Mouse (Mus musculus) heart, embryonic 13.5 days (tissue): ENCODE results near the gene Elf5. TPM values are rescaled to one million over a fixed set of nuclear protein-coding genes. Genes with fewer than 3 reads are reported as not detected.

Experiments used
- ATAC-seq: fragments of 200-750 bp; cut with Nextera tagmentation; 2 replicates; pipeline ENCODE4 v1.8.0; 2017; ENCODE audit warnings: moderate TSS enrichment; ENCODE audit not compliant: insufficient number of reproducible peaks, low FRiP score, low TSS enrichment; ENCODE audit errors: extremely low read depth
- H3K27ac ChIP-seq: fragments of 300-500 bp; sonication (generic); replicated peaks from 2 replicates; pipeline ENCODE4 v1.5.1; 2015; ENCODE audit warnings: moderate library complexity, mild to moderate bottlenecking, inconsistent platforms
- H3K27me3 ChIP-seq: fragments of 300-500 bp; sonication (generic); replicated peaks from 2 replicates; pipeline ENCODE4 v1.6.1; 2015; ENCODE audit warnings: mild to moderate bottlenecking, inconsistent platforms
- H3K36me3 ChIP-seq: fragments of 300-500 bp; sonication (generic); 2 replicates; pipeline ENCODE4 v1.6.1; 2015; ENCODE audit warnings: mild to moderate bottlenecking, inconsistent platforms
- H3K4me1 ChIP-seq: fragments of 300-500 bp; sonication (generic); 2 replicates; pipeline ENCODE4 v1.6.1; 2015; ENCODE audit warnings: inconsistent platforms
- H3K4me2 ChIP-seq: fragments of 300-500 bp; sonication (generic); 2 replicates; pipeline ENCODE4 v1.6.1; 2015; ENCODE audit warnings: inconsistent platforms, mild to moderate bottlenecking, moderate library complexity
- H3K4me3 ChIP-seq: fragments of 300-500 bp; sonication (generic); 2 replicates; pipeline ENCODE4 v1.5.1; 2015; ENCODE audit warnings: moderate library complexity, mild to moderate bottlenecking, inconsistent platforms
- H3K9ac ChIP-seq: fragments of 300-500 bp; sonication (generic); 2 replicates; pipeline ENCODE4 v1.6.1; 2015; ENCODE audit warnings: inconsistent platforms, mild to moderate bottlenecking, moderate library complexity
- H3K9me3 ChIP-seq: fragments of 300-500 bp; sonication (generic); 2 replicates; pipeline ENCODE4 v1.6.1; 2016; ENCODE audit warnings: inconsistent platforms
- whole genome bisulfite sequencing: fragments of 180-500 bp; shearing (Covaris S2); methylation state at CpG from one replicate; pipeline ENCODE4 v1.1.7; 2015; ENCODE audit warnings: mixed read lengths; 5-methylcytosine and 5-hydroxymethylcytosine counted together
- polyA plus RNA-seq: library from polyadenylated mRNA; unstranded; fragments of >200 nt; fragmentation: Nextera tagmentation; extraction: Ambion mirVana; gene quantifications from 2 replicates; pipeline ENCODE4 v1.2.1, GENCODE M21; 2015

Gene Elf5
- polyA plus RNA-seq, 1 experiment from 2014 or later: not detected

GRCm38 (mm10) chr2:103457628-103458027 lies 46.1 kb downstream of the Elf5 start:
- Histone ChIP-seq H3K4me3 (no peak overlapping the region), H3K4me2 (no peak overlapping the region), H3K9me3 (no peaks in the 10 kb centered on the region), H3K9ac (no peak overlapping the region), H3K27me3 (no peaks in the 10 kb centered on the region), H3K36me3 (peaks cover 93% of the 10 kb centered on the region), H3K27ac (no peak overlapping the region), H3K4me1 (no peaks in the 10 kb centered on the region)
- ATAC-seq: no peak
- 92% methylated on average over 7 of the region's 7 CpGs for WGBS

- no peaks in the 10 kb centered on the region for H3K27me3 ChIP-seq
- ATAC-seq: no peak
- peaks cover 92% of the 10 kb centered on the region for H3K36me3 ChIP-seq
- 87% methylated on average over 10 of the region's 10 CpGs for WGBS
- H3K9ac ChIP-seq: no peak overlapping the region
- no peaks in the 10 kb centered on the region for H3K4me1 ChIP-seq
- no peak overlapping the region for H3K4me3 ChIP-seq
- no peaks in the 10 kb centered on the region for H3K9me3 ChIP-seq
- no peak overlapping the region for H3K27ac ChIP-seq
- H3K4me2 ChIP-seq: no peak overlapping the region
Measured at GRCm38 (mm10) chr2:103459069-103459468, 47.6 kb downstream of the Elf5 start.

GRCm38 (mm10) chr2:103461210-103461609 lies 49.7 kb downstream of the Elf5 start:
- peaks cover 90% of the 10 kb centered on the region for H3K36me3 ChIP-seq
- 72% methylated on average over 8 of the region's 8 CpGs for WGBS
- H3K4me1 ChIP-seq: no peaks in the 10 kb centered on the region

GRCm38 (mm10) chr2:103461743-103462142 lies 50.3 kb downstream of the Elf5 start:
- no peak for ATAC-seq
- Histone ChIP-seq H3K9me3 (no peaks in the 10 kb centered on the region), H3K27me3 (no peaks in the 10 kb centered on the region), H3K27ac (peak overlapping the region; percentile 10; the same call in 1 of the 2 replicates), H3K4me3 (no peak overlapping the region), H3K4me2 (no peak overlapping the region), H3K9ac (no peak overlapping the region), H3K36me3 (peaks cover 90% of the 10 kb centered on the region), H3K4me1 (no peaks in the 10 kb centered on the region)
- 43% methylated on average over 9 of the region's 9 CpGs for WGBS

More at GRCm38 (mm10) chr2:103461210-103461609, 49.7 kb downstream of the Elf5 start:
- Histone ChIP-seq H3K9ac (no peak overlapping the region), H3K4me3 (no peak overlapping the region), H3K9me3 (no peaks in the 10 kb centered on the region), H3K27me3 (no peaks in the 10 kb centered on the region), H3K4me2 (no peak overlapping the region), H3K27ac (0 out of 2 replicates have a peak overlapping the region, but pooled peaks have one; percentile 10)
- no peak for ATAC-seq

- Histone ChIP-seq H3K4me1 (no peaks in the 10 kb centered on the region), H3K27ac (no peak overlapping the region), H3K4me3 (no peak overlapping the region), H3K4me2 (no peak overlapping the region), H3K27me3 (no peaks in the 10 kb centered on the region), H3K36me3 (peaks cover 95% of the 10 kb centered on the region), H3K9ac (no peak overlapping the region), H3K9me3 (no peaks in the 10 kb centered on the region)
- ATAC-seq: no peak
- 85% methylated on average over 5 of the region's 5 CpGs for WGBS
Measured at GRCm38 (mm10) chr2:103462746-103463145, 51.3 kb downstream of the Elf5 start.

GRCm38 (mm10) chr2:103464524-103464923 lies 53.0 kb downstream of the Elf5 start:
- H3K36me3 ChIP-seq: peaks cover 87% of the 10 kb centered on the region

GRCm38 (mm10) chr2:103465429-103465828 lies 53.9 kb downstream of the Elf5 start:
- WGBS: 85% methylated on average over 11 of the region's 11 CpGs
- no peak overlapping the region for H3K4me2 ChIP-seq
- no peaks in the 10 kb centered on the region for H3K27me3 ChIP-seq
- ATAC-seq: no peak
- peaks cover 87% of the 10 kb centered on the region for H3K36me3 ChIP-seq
- no peak overlapping the region for H3K4me3 ChIP-seq
- H3K9me3 ChIP-seq: no peaks in the 10 kb centered on the region
- no peak overlapping the region for H3K9ac ChIP-seq
- no peaks in the 10 kb centered on the region for H3K4me1 ChIP-seq
- H3K27ac ChIP-seq: no peak overlapping the region

More at GRCm38 (mm10) chr2:103464524-103464923, 53.0 kb downstream of the Elf5 start:
- no peaks in the 10 kb centered on the region for H3K9me3 ChIP-seq
- ATAC-seq: no peak
- no peak overlapping the region for H3K27ac ChIP-seq
- H3K27me3 ChIP-seq: no peaks in the 10 kb centered on the region
- no peak overlapping the region for H3K9ac ChIP-seq
- no peaks in the 10 kb centered on the region for H3K4me1 ChIP-seq
- 92% methylated on average over 8 of the region's 8 CpGs for WGBS
- H3K4me2 ChIP-seq: no peak overlapping the region
- H3K4me3 ChIP-seq: no peak overlapping the region

- no peaks in the 10 kb centered on the region for H3K27me3 ChIP-seq
- H3K27ac ChIP-seq: no peak overlapping the region
- H3K4me1 ChIP-seq: no peaks in the 10 kb centered on the region
- no peak overlapping the region for H3K9ac ChIP-seq
- H3K36me3 ChIP-seq: peaks cover 88% of the 10 kb centered on the region
- 88% methylated on average over 3 of the region's 3 CpGs for WGBS
- H3K4me3 ChIP-seq: no peak overlapping the region
- ATAC-seq: no peak
- no peaks in the 10 kb centered on the region for H3K9me3 ChIP-seq
- H3K4me2 ChIP-seq: no peak overlapping the region
Measured at GRCm38 (mm10) chr2:103466272-103466671, 54.8 kb downstream of the Elf5 start.

- no peak for ATAC-seq
Measured at GRCm38 (mm10) chr2:103466984-103467588, 55.6 kb downstream of the Elf5 start.

GRCm38 (mm10) chr2:103473362-103473761 lies 61.9 kb downstream of the Elf5 start:
- peaks cover 4% of the 10 kb centered on the region; the same call in 1 of the 2 replicates for H3K4me1 ChIP-seq
- H3K27ac ChIP-seq: no peak overlapping the region
- no peak overlapping the region for H3K4me2 ChIP-seq
- peaks cover 70% of the 10 kb centered on the region for H3K36me3 ChIP-seq
- WGBS: 87% methylated on average over 3 of the region's 3 CpGs
- H3K27me3 ChIP-seq: no peaks in the 10 kb centered on the region
- no peak for ATAC-seq
- no peaks in the 10 kb centered on the region for H3K9me3 ChIP-seq
- no peak overlapping the region for H3K4me3 ChIP-seq
- H3K9ac ChIP-seq: no peak overlapping the region

More at GRCm38 (mm10) chr2:103466984-103467588, 55.6 kb downstream of the Elf5 start:
- no peaks in the 10 kb centered on the region for H3K4me1 ChIP-seq
- H3K27ac ChIP-seq: no peak overlapping the region
- H3K36me3 ChIP-seq: peaks cover 84% of the 10 kb centered on the region
- no peak overlapping the region for H3K4me3 ChIP-seq
- no peak overlapping the region for H3K4me2 ChIP-seq
- no peaks in the 10 kb centered on the region for H3K27me3 ChIP-seq
- H3K9ac ChIP-seq: peak overlapping the region; percentile 24; the same call in 1 of the 2 replicates
- no peaks in the 10 kb centered on the region for H3K9me3 ChIP-seq
- 87% methylated on average over 10 of the region's 10 CpGs for WGBS

- no peak overlapping the region for H3K9ac ChIP-seq
- no peak overlapping the region for H3K4me3 ChIP-seq
- no peak overlapping the region for H3K27ac ChIP-seq
- peaks cover 45% of the 10 kb centered on the region for H3K36me3 ChIP-seq
- no peaks in the 10 kb centered on the region for H3K27me3 ChIP-seq
- peaks cover 11% of the 10 kb centered on the region for H3K4me1 ChIP-seq
- ATAC-seq: no peak
- no peak overlapping the region for H3K4me2 ChIP-seq
- WGBS: 90% methylated on average over 2 of the region's 2 CpGs
- no peaks in the 10 kb centered on the region for H3K9me3 ChIP-seq
Measured at GRCm38 (mm10) chr2:103476180-103476579, 64.7 kb downstream of the Elf5 start.

- Histone ChIP-seq H3K27ac (no peak overlapping the region), H3K36me3 (peaks cover 40% of the 10 kb centered on the region), H3K9ac (no peak overlapping the region), H3K27me3 (no peaks in the 10 kb centered on the region), H3K9me3 (no peaks in the 10 kb centered on the region), H3K4me3 (no peak overlapping the region), H3K4me1 (peaks cover 11% of the 10 kb centered on the region), H3K4me2 (no peak overlapping the region)
- ATAC-seq: no peak
- WGBS: 56% methylated on average over 11 of the region's 11 CpGs
Measured at GRCm38 (mm10) chr2:103476657-103477056, 65.2 kb downstream of the Elf5 start.
